Mouse (Mus musculus): ENCODE data around the gene Pde4b. TPM values are rescaled to one million over a fixed set of nuclear protein-coding genes. Genes with fewer than 3 reads are reported as not detected.

The Pde4b gene
- total RNA-seq, 2 experiments from 2014 or later: 43.7 to 57.0 TPM

GRCm38 (mm10) chr4:102275716-102276115, 188.4 kb downstream of the Pde4b start:
- DNase-seq: no peak
- intact Hi-C loops (cut with DNase I): no loop called here

GRCm38 (mm10) chr4:102278958-102279357, 191.6 kb downstream of the Pde4b start:
- intact Hi-C loops (cut with DNase I): no loop called here
- peak in 1 of 2 experiments; percentile 5 for DNase-seq

- intact Hi-C loops (cut with DNase I): no loop called here
- DNase-seq: no peak
These were observed 199.8 kb downstream of the Pde4b start for GRCm38 (mm10) chr4:102287172-102287571.

- intact Hi-C loops (cut with DNase I): no loop called here
These were observed 202.8 kb downstream of the Pde4b start for GRCm38 (mm10) chr4:102290052-102290734.

GRCm38 (mm10) chr4:102297558-102297957, 210.2 kb downstream of the Pde4b start:
- DNase-seq: no peak
- intact Hi-C loops (cut with DNase I): no loop called here

More at GRCm38 (mm10) chr4:102290052-102290734, 202.8 kb downstream of the Pde4b start:
- DNase-seq: no peak

- no peak for DNase-seq
- intact Hi-C loops (cut with DNase I): no loop called here
These were observed 215.2 kb downstream of the Pde4b start for GRCm38 (mm10) chr4:102302568-102302967.

- intact Hi-C loops (cut with DNase I): no loop called here
- DNase-seq: no peak
These were observed 220.4 kb downstream of the Pde4b start for GRCm38 (mm10) chr4:102307661-102308297.

GRCm38 (mm10) chr4:102310630-102311029, 223.3 kb downstream of the Pde4b start:
- intact Hi-C loops (cut with DNase I): no loop called here
- no peak for DNase-seq

- no peak for DNase-seq
- intact Hi-C loops (cut with DNase I): no loop called here
These were observed 228.7 kb downstream of the Pde4b start for GRCm38 (mm10) chr4:102316011-102316410.

- intact Hi-C loops (cut with DNase I): no loop called here
- no peak for DNase-seq
These were observed 229.4 kb downstream of the Pde4b start for GRCm38 (mm10) chr4:102316699-102317285.

GRCm38 (mm10) chr4:102318596-102318995, 231.3 kb downstream of the Pde4b start:
- no peak for DNase-seq
- intact Hi-C loops (cut with DNase I): no loop called here

- intact Hi-C loops (cut with DNase I): loop anchor here (5.0 kb wide), 1 partner anchor 94 kb away; no protein-coding TSS in a partner anchor
- no peak for DNase-seq
These were observed 234.0 kb downstream of the Pde4b start for GRCm38 (mm10) chr4:102321340-102321739.

GRCm38 (mm10) chr4:102332386-102332785, 245.0 kb downstream of the Pde4b start:
- no peak for DNase-seq
- intact Hi-C loops (cut with DNase I): no loop called here

- DNase-seq: no peak
- intact Hi-C loops (cut with DNase I): no loop called here
These were observed 245.5 kb downstream of the Pde4b start for GRCm38 (mm10) chr4:102332885-102333284.

GRCm38 (mm10) chr4:102346911-102347492, 259.7 kb downstream of the Pde4b start:
- intact Hi-C loops (cut with DNase I): no loop called here
- DNase-seq: no peak

GRCm38 (mm10) chr4:102351476-102352475, 264.4 kb downstream of the Pde4b start:
- intact Hi-C loops (cut with DNase I): no loop called here
- DNase-seq: no peak

GRCm38 (mm10) chr4:102353641-102354403, 266.5 kb downstream of the Pde4b start:
- no peak for DNase-seq
- intact Hi-C loops (cut with DNase I): no loop called here

GRCm38 (mm10) chr4:102368105-102368735, 280.9 kb downstream of the Pde4b start:
- no peak for DNase-seq
- intact Hi-C loops (cut with DNase I): no loop called here

- DNase-seq: no peak
- intact Hi-C loops (cut with DNase I): no loop called here
These were observed 287.3 kb downstream of the Pde4b start for GRCm38 (mm10) chr4:102374614-102375013.
